Mouse (Mus musculus) liver, adult 2 months (tissue): Measurements from ENCODE around the gene Iqgap2. TPM values are rescaled to one million over a fixed set of nuclear protein-coding genes. Genes with fewer than 3 reads are reported as not detected.

Experiments
- DNase-seq: peaks from one replicate; pipeline ENCODE4 v3.0.0-alpha.2; 2011; ENCODE audit warnings: low read depth, low spot score; ENCODE audit errors: extremely low read depth
- H3K27ac ChIP-seq: fragments of 200-500 bp; replicated peaks from 2 replicates; pipeline ENCODE4 v1.5.1; 2012; ENCODE audit warnings: low read depth, mild to moderate bottlenecking, control low read depth, inconsistent platforms, low read length; ENCODE audit not compliant: insufficient read depth
- H3K27me3 ChIP-seq: fragments of 200-500 bp; 2 replicates; pipeline ENCODE4 v1.6.1; 2012; ENCODE audit warnings: mild to moderate bottlenecking, moderate library complexity, low read length, inconsistent platforms; ENCODE audit not compliant: control insufficient read depth, insufficient read depth
- H3K36me3 ChIP-seq: fragments of 200-500 bp; 2 replicates; pipeline ENCODE4 v1.6.1; 2012; ENCODE audit warnings: low read length, inconsistent platforms; ENCODE audit not compliant: control insufficient read depth, insufficient read depth
- H3K4me1 ChIP-seq: fragments of 200-500 bp; 2 replicates; pipeline ENCODE4 v1.6.1; 2011; ENCODE audit warnings: low read length; ENCODE audit not compliant: control insufficient read depth, insufficient read depth
- H3K4me3 ChIP-seq: fragments of 200-500 bp; 2 replicates; pipeline ENCODE4 v1.5.1; 2011; ENCODE audit warnings: low read depth, mild to moderate bottlenecking, control low read depth, low read length, moderate library complexity; ENCODE audit not compliant: insufficient read depth
- H3K79me2 ChIP-seq: fragments of 200-500 bp; 2 replicates; pipeline ENCODE4 v1.6.1; 2012; ENCODE audit warnings: inconsistent platforms, mild to moderate bottlenecking, low read length, moderate library complexity; ENCODE audit not compliant: control insufficient read depth, insufficient read depth
- H3K9ac ChIP-seq: fragments of 200-500 bp; 2 replicates; pipeline ENCODE4 v1.6.1; 2012; ENCODE audit warnings: low read depth, mild to moderate bottlenecking, control low read depth, inconsistent platforms, low read length
- CTCF ChIP-seq: fragments of 200-500 bp; IDR thresholded peaks from 2 replicates; pipeline ENCODE4 v1.5.1; 2011; ENCODE audit warnings: low read depth, low read length, control low read depth
- POLR2A ChIP-seq: fragments of 200-500 bp; IDR thresholded peaks from 2 replicates; pipeline ENCODE4 v1.6.1; 2011; ENCODE audit warnings: low read length, control low read depth; ENCODE audit not compliant: insufficient read depth; ENCODE audit errors: extremely low read depth
- WGBS: fragments of 180-500 bp; shearing (Covaris S2); methylation state at CpG from one replicate; pipeline ENCODE4 v1.1.7; 2018; 5-methylcytosine and 5-hydroxymethylcytosine counted together
- polyA plus RNA-seq: library from polyadenylated mRNA; depleted of rRNA; stranded (reverse); fragments of >200 nt; gene quantifications from 2 replicates; pipeline ENCODE4 v1.2.3, GENCODE M21; 2012
- total RNA-seq: library from RNA; depleted of rRNA; stranded (reverse); fragments of >200 nt; gene quantifications from 2 replicates; pipeline ENCODE4 v1.2.3, GENCODE M21; 2014

The Iqgap2 gene
- total and polyA plus RNA-seq, 2 experiments = 21.4 to 189 TPM

- no peaks in the 10 kb centered on the region for H3K36me3 ChIP-seq
- no peak overlapping the region for H3K27ac ChIP-seq
- DNase-seq = no peak
- peaks cover 42% of the 10 kb centered on the region for H3K4me1 ChIP-seq
- H3K27me3 ChIP-seq = no peaks in the 10 kb centered on the region
- H3K4me3 ChIP-seq = no peak overlapping the region
- H3K79me2 ChIP-seq = peaks cover 43% of the 10 kb centered on the region; the same call in 1 of the 2 replicates
- no peak overlapping the region for H3K9ac ChIP-seq
- 52% methylated on average over 5 of the region's 5 CpGs for WGBS
- TF ChIP-seq POLR2A (no peak), CTCF (no peak)
Measured at GRCm38 (mm10) chr13:95846364-95846763, 45.4 kb downstream of the Iqgap2 start.

- Histone ChIP-seq H3K79me2 (peaks cover 50% of the 10 kb centered on the region; the same call in 1 of the 2 replicates), H3K36me3 (no peaks in the 10 kb centered on the region), H3K27me3 (no peaks in the 10 kb centered on the region), H3K27ac (peak overlapping the region; percentile 52), H3K4me3 (no peak overlapping the region), H3K4me1 (peaks cover 30% of the 10 kb centered on the region), H3K9ac (no peak overlapping the region)
- TF ChIP-seq POLR2A (no peak), CTCF (no peak)
- DNase-seq = peak; percentile 64
- 22% methylated on average over 3 of the region's 3 CpGs for WGBS
Measured at GRCm38 (mm10) chr13:95844950-95845349, 46.8 kb downstream of the Iqgap2 start.

- H3K4me1 ChIP-seq = peaks cover 27% of the 10 kb centered on the region
- H3K27me3 ChIP-seq = no peaks in the 10 kb centered on the region
- no peaks in the 10 kb centered on the region for H3K36me3 ChIP-seq
- H3K27ac ChIP-seq = no peak overlapping the region
- peak; percentile 85 for DNase-seq
- H3K4me3 ChIP-seq = no peak overlapping the region
- peaks cover 42% of the 10 kb centered on the region; the same call in 1 of the 2 replicates for H3K79me2 ChIP-seq
- 54% methylated on average over 10 of the region's 10 CpGs for WGBS
- no peak overlapping the region for H3K9ac ChIP-seq
- no peak for TF ChIP-seq POLR2A
- no peak for TF ChIP-seq CTCF
Measured at GRCm38 (mm10) chr13:95843411-95844026, 48.2 kb downstream of the Iqgap2 start.

GRCm38 (mm10) chr13:95842803-95843202 lies 48.9 kb downstream of the Iqgap2 start:
- DNase-seq = peak; percentile 77
- no peak overlapping the region for H3K9ac ChIP-seq
- no peaks in the 10 kb centered on the region for H3K36me3 ChIP-seq
- H3K27ac ChIP-seq = peak overlapping the region; percentile 3
- TF ChIP-seq POLR2A (no peak), CTCF (no peak)
- peaks cover 27% of the 10 kb centered on the region for H3K4me1 ChIP-seq
- no peak overlapping the region for H3K4me3 ChIP-seq
- 12% methylated on average over 7 of the region's 7 CpGs for WGBS
- H3K79me2 ChIP-seq = peaks cover 38% of the 10 kb centered on the region; the same call in 1 of the 2 replicates
- H3K27me3 ChIP-seq = no peaks in the 10 kb centered on the region

- no peaks in the 10 kb centered on the region for H3K27me3 ChIP-seq
- H3K36me3 ChIP-seq = peaks cover 8% of the 10 kb centered on the region; the same call in 1 of the 2 replicates
- TF ChIP-seq POLR2A = no peak
- WGBS = 88% methylated on average over 1 of the region's 1 CpGs
- peaks cover 27% of the 10 kb centered on the region for H3K4me1 ChIP-seq
- DNase-seq = no peak
- H3K79me2 ChIP-seq = peaks cover 38% of the 10 kb centered on the region; the same call in 1 of the 2 replicates
- H3K27ac ChIP-seq = no peak overlapping the region
- no peak overlapping the region for H3K9ac ChIP-seq
- no peak overlapping the region for H3K4me3 ChIP-seq
Measured at GRCm38 (mm10) chr13:95841946-95842345, 49.8 kb downstream of the Iqgap2 start.

GRCm38 (mm10) chr13:95836944-95837343 lies 54.8 kb downstream of the Iqgap2 start:
- Histone ChIP-seq H3K27me3 (no peaks in the 10 kb centered on the region), H3K36me3 (peaks cover 29% of the 10 kb centered on the region), H3K4me3 (no peak overlapping the region), H3K27ac (no peak overlapping the region), H3K79me2 (peaks cover 20% of the 10 kb centered on the region; the same call in 1 of the 2 replicates), H3K4me1 (peaks cover 10% of the 10 kb centered on the region), H3K9ac (no peak overlapping the region)
- TF ChIP-seq CTCF = no peak
- TF ChIP-seq POLR2A = no peak
- 59% methylated on average over 3 of the region's 3 CpGs for WGBS
- peak; percentile 44 for DNase-seq
